Mouse (Mus musculus) forebrain, postnatal 0 days (tissue): ENCODE results near the gene Nudt16l1. TPM values are rescaled to one million over a fixed set of nuclear protein-coding genes. Genes with fewer than 3 reads are reported as not detected.

Experiments used
- ATAC-seq: fragments of 200-750 bp; cut with Nextera tagmentation; 2 replicates; pipeline ENCODE4 v1.8.0; 2017; ENCODE audit warnings: mild to moderate bottlenecking, moderate library complexity
- DNase-seq: peaks from one replicate; pipeline ENCODE4 v3.0.0-alpha.2; 2015
- H3K27ac ChIP-seq: fragments of 300-500 bp; sonication (generic); 2 replicates; pipeline ENCODE4 v1.5.1; 2014; ENCODE audit warnings: low read depth, mild to moderate bottlenecking, antibody characterized with exemption, low read length, moderate library complexity, mixed read lengths
- H3K27me3 ChIP-seq: fragments of 300-500 bp; sonication (generic); 2 replicates; pipeline ENCODE4 v1.6.1; 2014; ENCODE audit warnings: mild to moderate bottlenecking, low read length, mixed read lengths; ENCODE audit not compliant: insufficient read depth
- H3K36me3 ChIP-seq: fragments of 300-500 bp; sonication (generic); 2 replicates; pipeline ENCODE4 v1.6.1; 2014; ENCODE audit warnings: mild to moderate bottlenecking, moderate library complexity; ENCODE audit not compliant: insufficient read depth
- H3K4me1 ChIP-seq: fragments of 300-500 bp; sonication (generic); 2 replicates; pipeline ENCODE4 v1.6.1; 2014; ENCODE audit warnings: antibody characterized with exemption; ENCODE audit not compliant: insufficient read depth
- H3K4me2 ChIP-seq: fragments of 300-500 bp; sonication (generic); 2 replicates; pipeline ENCODE4 v1.6.1; 2014; ENCODE audit warnings: low read depth, mild to moderate bottlenecking, moderate library complexity
- H3K4me3 ChIP-seq: fragments of 300-500 bp; sonication (generic); 2 replicates; pipeline ENCODE4 v1.5.1; 2014; ENCODE audit warnings: low read depth, low read length, mixed read lengths
- H3K9ac ChIP-seq: fragments of 300-500 bp; sonication (generic); 2 replicates; pipeline ENCODE4 v1.6.1; 2014; ENCODE audit warnings: mild to moderate bottlenecking
- H3K9me3 ChIP-seq: fragments of 300-500 bp; sonication (generic); 2 replicates; pipeline ENCODE4 v1.6.1; 2016; ENCODE audit warnings: low read length
- CTCF ChIP-seq: sonication (generic); IDR thresholded peaks from 2 replicates; pipeline ENCODE4 v1.5.1; 2016; ENCODE audit warnings: antibody characterized with exemption, control low read depth, low read depth
- WGBS: fragments of 180-500 bp; shearing (Covaris S2); extraction: QIAGEN DNeasy Blood & Tissue Kit; methylation state at CpG from one replicate; pipeline ENCODE4 v1.1.7; 2014; 5-methylcytosine and 5-hydroxymethylcytosine counted together
- polyA plus RNA-seq: library from polyadenylated mRNA; unstranded; fragments of >200 nt; fragmentation: Nextera tagmentation; extraction: Ambion mirVana; gene quantifications from 2 replicates; pipeline ENCODE4 v1.2.1, GENCODE M21; 2015
- total RNA-seq: library from RNA; depleted of rRNA; stranded (reverse); fragments of >200 nt; gene quantifications from 2 replicates; pipeline ENCODE4 v1.2.3, GENCODE M21; 2014; rRNA removed

Gene Nudt16l1
- total and polyA plus RNA-seq, 2 experiments from 2014 or later: 36.6 to 133 TPM

- ATAC-seq: no peak
- Histone ChIP-seq H3K27ac (no peak overlapping the region), H3K36me3 (no peaks in the 10 kb centered on the region), H3K9me3 (no peaks in the 10 kb centered on the region), H3K27me3 (no peaks in the 10 kb centered on the region), H3K4me1 (no peaks in the 10 kb centered on the region), H3K4me3 (no peak overlapping the region), H3K9ac (no peak overlapping the region), H3K4me2 (no peak overlapping the region)
- WGBS: 63% methylated on average over 5 of the region's 5 CpGs
- TF ChIP-seq CTCF: no peak
- no peak for DNase-seq
Measured at GRCm38 (mm10) chr16:4978275-4979051, 39.9 kb downstream of the Nudt16l1 start.

- WGBS: 69% methylated on average over 4 of the region's 4 CpGs
- H3K9ac ChIP-seq: no peak overlapping the region
- no peaks in the 10 kb centered on the region for H3K36me3 ChIP-seq
- H3K4me2 ChIP-seq: no peak overlapping the region
- H3K9me3 ChIP-seq: no peaks in the 10 kb centered on the region
- ATAC-seq (peak; percentile 50; the same call in 1 of the 2 replicates), DNase-seq (peak; percentile 37)
- H3K27me3 ChIP-seq: no peaks in the 10 kb centered on the region
- H3K4me1 ChIP-seq: no peaks in the 10 kb centered on the region
- no peak overlapping the region for H3K4me3 ChIP-seq
- H3K27ac ChIP-seq: no peak overlapping the region
- TF ChIP-seq CTCF: peak; percentile 55
Measured at GRCm38 (mm10) chr16:4979755-4980380, 41.3 kb downstream of the Nudt16l1 start.

DNA sequence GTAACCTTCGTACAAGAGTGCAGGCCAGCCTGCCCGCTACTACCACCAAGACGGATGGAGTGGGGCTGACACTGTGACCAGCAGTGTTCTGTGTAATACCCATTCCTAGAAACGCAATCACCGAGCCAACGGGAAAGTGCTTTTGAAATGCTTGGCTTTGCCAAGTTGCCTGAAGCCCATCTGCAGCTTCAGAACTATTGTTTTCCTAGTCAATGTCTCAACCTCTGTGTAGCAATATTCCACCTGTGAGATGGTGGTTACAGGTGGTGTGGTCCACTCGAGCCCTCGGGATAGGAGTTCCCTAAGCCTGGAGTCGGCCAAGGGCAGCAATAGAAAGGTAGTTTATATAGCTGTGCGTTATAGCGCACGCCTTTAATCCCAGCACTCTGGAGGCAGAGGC, 46.2 kb downstream of the Nudt16l1 start:
- Histone ChIP-seq H3K27ac (no peak overlapping the region), H3K9ac (no peak overlapping the region), H3K4me3 (no peak overlapping the region), H3K27me3 (no peaks in the 10 kb centered on the region), H3K36me3 (no peaks in the 10 kb centered on the region), H3K4me2 (no peak overlapping the region), H3K9me3 (no peaks in the 10 kb centered on the region), H3K4me1 (no peaks in the 10 kb centered on the region)
- ATAC-seq (no peak), DNase-seq (no peak)
- no peak for TF ChIP-seq CTCF
- WGBS: 92% methylated on average over 12 of the region's 12 CpGs

Other genes starting within 250 kb of the Nudt16l1 start
- gene Nmral1, start 219.4 kb upstream of the Nudt16l1 start, total RNA-seq: 45.7 and 46.1 TPM in 2 replicates
- gene Nmral1, start 219.4 kb upstream of the Nudt16l1 start, polyA plus RNA-seq: 42.9 and 44.3 TPM in 2 replicates
- gene Hmox2, start 212.4 kb upstream of the Nudt16l1 start, total RNA-seq: 54.5 and 63.7 TPM in 2 replicates
- gene Hmox2, start 212.4 kb upstream of the Nudt16l1 start, polyA plus RNA-seq: 88.7 and 92.5 TPM in 2 replicates
- gene Cdip1, start 148.5 kb upstream of the Nudt16l1 start, total RNA-seq: 89.5 and 99.0 TPM in 2 replicates
- gene Cdip1, start 148.5 kb upstream of the Nudt16l1 start, polyA plus RNA-seq: 107 and 115 TPM in 2 replicates
- not detected in 2 replicates for gene 4930562C15Rik, start 103.3 kb upstream of the Nudt16l1 start, total RNA-seq
- gene 4930562C15Rik, start 103.3 kb upstream of the Nudt16l1 start, polyA plus RNA-seq: 0.17 TPM in 1 of 2 replicates, not detected in the other
- 27.7 and 37.7 TPM in 2 replicates for gene Ubald1, start 58.4 kb upstream of the Nudt16l1 start, total RNA-seq
- gene Ubald1, start 58.4 kb upstream of the Nudt16l1 start, polyA plus RNA-seq: 79.2 and 80.7 TPM in 2 replicates
- gene Mgrn1, start 52.5 kb upstream of the Nudt16l1 start, total RNA-seq: 123 and 167 TPM in 2 replicates
- 96.1 and 109 TPM in 2 replicates for gene Mgrn1, start 52.5 kb upstream of the Nudt16l1 start, polyA plus RNA-seq
- 55.6 and 58.6 TPM in 2 replicates for gene Anks3, start 25.4 kb downstream of the Nudt16l1 start, total RNA-seq
- gene Anks3, start 25.4 kb downstream of the Nudt16l1 start, polyA plus RNA-seq: 34.8 and 37.6 TPM in 2 replicates
- gene Sept12, start 59.1 kb downstream of the Nudt16l1 start, total RNA-seq: not detected in 2 replicates
- gene Sept12, start 59.1 kb downstream of the Nudt16l1 start, polyA plus RNA-seq: not detected in 2 replicates
- not detected in 2 replicates for gene Smim22, start 68.5 kb downstream of the Nudt16l1 start, total RNA-seq
- gene Smim22, start 68.5 kb downstream of the Nudt16l1 start, polyA plus RNA-seq: 0.87 and 1.8 TPM in 2 replicates
- gene Rogdi, start 74.8 kb downstream of the Nudt16l1 start, total RNA-seq: 55.3 and 75.3 TPM in 2 replicates
- 107 and 130 TPM in 2 replicates for gene Rogdi, start 74.8 kb downstream of the Nudt16l1 start, polyA plus RNA-seq
- gene Glyr1, start 111.1 kb downstream of the Nudt16l1 start, total RNA-seq: 180 and 186 TPM in 2 replicates
- 138 and 157 TPM in 2 replicates for gene Glyr1, start 111.1 kb downstream of the Nudt16l1 start, polyA plus RNA-seq
- gene Ubn1, start 111.3 kb downstream of the Nudt16l1 start, total RNA-seq: 24.2 and 34.9 TPM in 2 replicates
- 4.7 and 7.0 TPM in 2 replicates for gene Ubn1, start 111.3 kb downstream of the Nudt16l1 start, polyA plus RNA-seq
- 0.08 and 0.10 TPM in 2 replicates for gene Ppl, start 193.7 kb downstream of the Nudt16l1 start, total RNA-seq
- gene Ppl, start 193.7 kb downstream of the Nudt16l1 start, polyA plus RNA-seq: 0.03 and 0.07 TPM in 2 replicates
- gene Sec14l5, start 208.3 kb downstream of the Nudt16l1 start, total RNA-seq: 0.15 and 0.48 TPM in 2 replicates
- gene Sec14l5, start 208.3 kb downstream of the Nudt16l1 start, polyA plus RNA-seq: 0.05 and 0.08 TPM in 2 replicates